Mouse (Mus musculus) lung, postnatal 14 days (tissue): Measurements from ENCODE around the gene Smad5.

ENCODE experiments used
- DNase-seq: peaks from one replicate; pipeline ENCODE4 v3.0.0; 2021

Smad5 gene

GRCm38 (mm10) chr13:56703222-56703870, 536 bp downstream of the Smad5 start:
- DNase-seq = peak; percentile 77

- DNase-seq = peak; percentile 25
Observed at GRCm38 (mm10) chr13:56703871-56704321, 1.1 kb downstream of the Smad5 start.

GRCm38 (mm10) chr13:56704596-56704995, 1.8 kb downstream of the Smad5 start:
- no peak for DNase-seq

GRCm38 (mm10) chr13:56707111-56707510, 4.3 kb downstream of the Smad5 start:
- no peak for DNase-seq

GRCm38 (mm10) chr13:56707606-56708005, 4.8 kb downstream of the Smad5 start:
- DNase-seq = no peak

- DNase-seq = no peak
Observed at GRCm38 (mm10) chr13:56710620-56711019, 7.8 kb downstream of the Smad5 start.

- no peak for DNase-seq
Observed at GRCm38 (mm10) chr13:56712221-56712620, 9.4 kb downstream of the Smad5 start.

- no peak for DNase-seq
Observed at GRCm38 (mm10) chr13:56726551-56726950, 23.7 kb downstream of the Smad5 start.

GRCm38 (mm10) chr13:56729046-56729445, 26.2 kb downstream of the Smad5 start:
- DNase-seq = no peak

GRCm38 (mm10) chr13:56734617-56735016, 31.8 kb downstream of the Smad5 start:
- no peak for DNase-seq

GRCm38 (mm10) chr13:56735212-56735875, 32.5 kb downstream of the Smad5 start:
- DNase-seq = peak; percentile 59

GRCm38 (mm10) chr13:56739556-56739955, 36.7 kb downstream of the Smad5 start:
- no peak for DNase-seq

GRCm38 (mm10) chr13:56740496-56740895, 37.7 kb downstream of the Smad5 start:
- no peak for DNase-seq

- DNase-seq = no peak
Observed at GRCm38 (mm10) chr13:56741691-56742090, 38.9 kb downstream of the Smad5 start.

- DNase-seq = no peak
Observed at GRCm38 (mm10) chr13:56742325-56742901, 39.6 kb downstream of the Smad5 start.

- no peak for DNase-seq
Observed at GRCm38 (mm10) chr13:56746739-56747532, 44.1 kb downstream of the Smad5 start.

GRCm38 (mm10) chr13:56747554-56747953, 44.7 kb downstream of the Smad5 start:
- peak; percentile 33 for DNase-seq

GRCm38 (mm10) chr13:56749377-56749776, 46.6 kb downstream of the Smad5 start:
- DNase-seq = no peak

GRCm38 (mm10) chr13:56751774-56752173, 49.0 kb downstream of the Smad5 start:
- DNase-seq = no peak

GRCm38 (mm10) chr13:56752474-56753191, 49.8 kb downstream of the Smad5 start:
- no peak for DNase-seq

- DNase-seq = no peak
Observed at GRCm38 (mm10) chr13:56753192-56753951, 50.6 kb downstream of the Smad5 start, which contains the start of gene Gm45623. Gene Gm45623 (minus strand): TSS chr13:56753827.

- peak; percentile 52 for DNase-seq
Observed at GRCm38 (mm10) chr13:56755871-56756270, 53.1 kb downstream of the Smad5 start.
